In the genomic region with DNA sequence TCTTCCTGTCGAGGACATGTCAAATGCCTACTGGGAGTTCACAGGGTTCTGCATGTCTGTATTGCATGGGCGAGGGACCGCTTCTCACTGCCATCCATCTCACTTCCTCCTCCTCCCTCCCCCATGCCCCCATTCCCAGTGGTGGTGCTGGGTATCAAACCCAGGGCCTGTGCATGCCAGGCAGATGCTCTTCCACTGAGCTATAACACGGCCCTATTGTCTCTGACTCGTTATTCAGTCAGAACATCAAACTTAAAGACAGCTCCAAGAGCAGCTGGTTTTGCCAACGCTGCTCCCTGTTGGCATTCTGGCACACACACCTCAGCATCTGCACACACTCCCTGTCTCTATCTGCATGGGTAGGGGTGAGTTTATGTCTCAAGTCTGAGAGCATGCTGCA, we compare ENCODE assay signal across 14 mouse cellular contexts.
A peak's percentile ranks its signal among the peaks of the same experiment; 100 is the strongest.
DNase-seq lines count a peak whose midpoint lies in the region; ATAC-seq and TF ChIP-seq lines count a peak whose summit lies in the region.
"Had no signal": no experiment of that assay in that cellular context is flagged by ENCODE, and none has a peak within 500 bp of the region (broad histone marks: within the 10 kb centered on the region; RNA-seq: fewer than 3 reads in every experiment).

No protein-coding gene starts in this region.

- ATAC-seq in heart, embryonic 12.5 days (ENCODE audit: insufficient number of reproducible peaks, low FRiP score), result no peak
- ATAC-seq in stomach, embryonic 15.5 days (ENCODE audit: insufficient read depth, low FRiP score, low read depth), result no peak
- ATAC-seq in stomach, postnatal 0 days (ENCODE audit: low FRiP score, low TSS enrichment), result no peak
- ATAC-seq in hindbrain, embryonic 15.5 days (ENCODE audit: low FRiP score, low read depth), result no peak
- peak; percentile 26; the same call in 1 of the 2 replicates for ATAC-seq in neural tube, embryonic 14.5 days (ENCODE audit: low read depth)
- ATAC-seq: CD4-positive, CD25-positive, alpha-beta regulatory T cell, adult 4 months had no signal

- no peak for TF ChIP-seq CTCF in stomach, postnatal 0 days (IDR thresholded peaks at IDR 0.05; ENCODE audit: low read depth)

- H3K4me3 ChIP-seq in heart, embryonic 12.5 days, result no peak overlapping the region
- H3K4me3 ChIP-seq in stomach, embryonic 15.5 days (replicated peaks), result no peak overlapping the region
- H3K4me3 ChIP-seq in stomach, postnatal 0 days (ENCODE audit: low read depth, low read length), result no peak overlapping the region
- H3K4me3 ChIP-seq in hindbrain, embryonic 15.5 days, result no peak overlapping the region
- H3K4me3 ChIP-seq in neural tube, embryonic 14.5 days (ENCODE audit: low read depth, low read length), result no peak overlapping the region

- WGBS in heart, embryonic 12.5 days, result 80% methylated on average over 6 of the region's 6 CpGs
- WGBS in stomach, embryonic 15.5 days, result 83% methylated on average over 6 of the region's 6 CpGs
- WGBS in stomach, postnatal 0 days, result 73% methylated on average over 6 of the region's 6 CpGs
- WGBS in hindbrain, embryonic 15.5 days, result 32% methylated on average over 6 of the region's 6 CpGs
- WGBS in neural tube, embryonic 14.5 days, result 31% methylated on average over 6 of the region's 6 CpGs

- no peak for TF ChIP-seq EP300 in stomach, postnatal 0 days (optimal IDR thresholded peaks at IDR 0.05)

- no peaks in the 10 kb centered on the region for H3K9me3 ChIP-seq in heart, embryonic 12.5 days (replicated peaks)
- H3K9me3 ChIP-seq in stomach, embryonic 15.5 days, result no peaks in the 10 kb centered on the region
- no peaks in the 10 kb centered on the region for H3K9me3 ChIP-seq in stomach, postnatal 0 days (ENCODE audit: control insufficient read depth, low read length)
- no peaks in the 10 kb centered on the region for H3K9me3 ChIP-seq in hindbrain, embryonic 15.5 days
- no peaks in the 10 kb centered on the region for H3K9me3 ChIP-seq in neural tube, embryonic 14.5 days (ENCODE audit: control insufficient read depth, low read length)

- DNase-seq in heart, adult 11 months, result no peak
- no peak for DNase-seq in stomach, postnatal 0 days (ENCODE audit: low spot score)
- no peak for DNase-seq in thymus, postnatal 4 days
- DNase-seq in cerebellum, adult 9-10 months, result no peak
- DNase-seq: cerebellum, adult 9-11 months; heart, adult 18-20 months; kidney, adult 9 months; right cerebral cortex, postnatal 4 days had no signal

- no peaks in the 10 kb centered on the region for H3K27me3 ChIP-seq in heart, embryonic 12.5 days (replicated peaks)
- H3K27me3 ChIP-seq in stomach, embryonic 15.5 days (replicated peaks), result no peaks in the 10 kb centered on the region
- no peaks in the 10 kb centered on the region for H3K27me3 ChIP-seq in stomach, postnatal 0 days (ENCODE audit: control insufficient read depth, insufficient read depth, low read length)
- no peaks in the 10 kb centered on the region for H3K27me3 ChIP-seq in hindbrain, embryonic 15.5 days
- H3K27me3 ChIP-seq in neural tube, embryonic 14.5 days (ENCODE audit: control insufficient read depth, insufficient read depth, low read length), result no peaks in the 10 kb centered on the region
- H3K27me3 ChIP-seq: Patski had no signal

- H3K9ac ChIP-seq in heart, embryonic 12.5 days, result no peak overlapping the region; the same call in 1 of the 2 replicates
- H3K9ac ChIP-seq in stomach, embryonic 15.5 days, result no peak overlapping the region
- no peak overlapping the region for H3K9ac ChIP-seq in stomach, postnatal 0 days (ENCODE audit: low read length)
- no peak overlapping the region for H3K9ac ChIP-seq in hindbrain, embryonic 15.5 days
- no peak overlapping the region for H3K9ac ChIP-seq in neural tube, embryonic 14.5 days (replicated peaks; ENCODE audit: low read depth, low read length)

- H3K27ac ChIP-seq in heart, embryonic 12.5 days (ENCODE audit: poor library complexity, severe bottlenecking), result peak overlapping the region; percentile 46
- H3K27ac ChIP-seq in stomach, embryonic 15.5 days, result 0 out of 2 replicates have a peak overlapping the region, but pooled peaks have one; percentile 18
- H3K27ac ChIP-seq in stomach, postnatal 0 days (replicated peaks), result no peak overlapping the region
- H3K27ac ChIP-seq in hindbrain, embryonic 15.5 days (replicated peaks), result peak overlapping the region; percentile 87
- peak overlapping the region; percentile 49; the same call in 1 of the 2 replicates for H3K27ac ChIP-seq in neural tube, embryonic 14.5 days (ENCODE audit: low read depth, low read length)

- peaks cover 79% of the 10 kb centered on the region for H3K4me1 ChIP-seq in heart, embryonic 12.5 days (replicated peaks)
- H3K4me1 ChIP-seq in stomach, embryonic 15.5 days, result peaks cover 52% of the 10 kb centered on the region
- peaks cover 6% of the 10 kb centered on the region; the same call in 1 of the 2 replicates for H3K4me1 ChIP-seq in stomach, postnatal 0 days (replicated peaks; ENCODE audit: control insufficient read depth, insufficient read depth)
- H3K4me1 ChIP-seq in hindbrain, embryonic 15.5 days (replicated peaks), result peaks cover 72% of the 10 kb centered on the region
- H3K4me1 ChIP-seq in neural tube, embryonic 14.5 days (ENCODE audit: control insufficient read depth, insufficient read depth, low read length), result peaks cover 47% of the 10 kb centered on the region

- H3K4me2 ChIP-seq in heart, embryonic 12.5 days, result no peak overlapping the region
- no peak overlapping the region for H3K4me2 ChIP-seq in stomach, embryonic 15.5 days
- no peak overlapping the region for H3K4me2 ChIP-seq in stomach, postnatal 0 days (replicated peaks; ENCODE audit: low read depth)
- no peak overlapping the region for H3K4me2 ChIP-seq in hindbrain, embryonic 15.5 days
- no peak overlapping the region for H3K4me2 ChIP-seq in neural tube, embryonic 14.5 days (ENCODE audit: low read depth, low read length)

- peaks cover 6% of the 10 kb centered on the region; the same call in 1 of the 2 replicates for H3K36me3 ChIP-seq in heart, embryonic 12.5 days
- H3K36me3 ChIP-seq in stomach, embryonic 15.5 days, result no peaks in the 10 kb centered on the region
- no peaks in the 10 kb centered on the region for H3K36me3 ChIP-seq in stomach, postnatal 0 days (ENCODE audit: control insufficient read depth, insufficient read depth, low read length)
- no peaks in the 10 kb centered on the region for H3K36me3 ChIP-seq in hindbrain, embryonic 15.5 days
- no peaks in the 10 kb centered on the region for H3K36me3 ChIP-seq in neural tube, embryonic 14.5 days (ENCODE audit: control insufficient read depth, insufficient read depth, low read length)
